Mouse (Mus musculus) brain, adult 10 weeks (tissue): ENCODE measurements around the gene St3gal2. TPM values are rescaled to one million over a fixed set of nuclear protein-coding genes. Genes with fewer than 3 reads are reported as not detected.

Source experiments
- polyA plus RNA-seq: library from polyadenylated mRNA; stranded (reverse); fragments of 350-450 nt; fragmentation: Illumina TruSeq; extraction: RNeasy Lipid Tissue Mini Kit (QIAGEN cat#74804); gene quantifications from one replicate; pipeline ENCODE4 v1.2.3, GENCODE M21; 2015; ENCODE audit warnings: low read depth, low replicate concordance

The St3gal2 gene
- polyA plus RNA-seq: 55.0 TPM

GRCm38 (mm10) chr8:110919341-110920031 lies at the start of gene St3gal2:
TSS of gene St3gal2 (plus strand) at chr8:110919922.

GRCm38 (mm10) chr8:110901839-110902578 lies 17.7 kb upstream of the St3gal2 start, which contains the start of gene Fuk:
TSS of gene Fuk (minus strand) at chr8:110902488.

GRCm38 (mm10) chr8:110997547-110998531 lies 78.1 kb downstream of the St3gal2 start, which contains the start of gene Ddx19a:
TSS of gene Ddx19a (minus strand) at chr8:110997800.

Other genes starting within 250 kb of the St3gal2 start
- 105 TPM for gene Mtss1l, start 198.4 kb upstream of the St3gal2 start, polyA plus RNA-seq
- 92.1 TPM for gene Il34, start 114.0 kb upstream of the St3gal2 start, polyA plus RNA-seq
- 42.8 TPM for gene Cog4, start 73.3 kb upstream of the St3gal2 start, polyA plus RNA-seq
- gene Sf3b3, start 73.1 kb upstream of the St3gal2 start, polyA plus RNA-seq: 40.0 TPM
- 10.2 TPM for gene Fuk, start 17.4 kb upstream of the St3gal2 start, polyA plus RNA-seq
- gene Ddx19a, start 77.9 kb downstream of the St3gal2 start, polyA plus RNA-seq: 26.1 TPM
- 14.5 TPM for gene Ddx19b, start 111.8 kb downstream of the St3gal2 start, polyA plus RNA-seq
- 67.3 TPM for gene Aars, start 113.2 kb downstream of the St3gal2 start, polyA plus RNA-seq
- not detected for gene Exosc6, start 136.4 kb downstream of the St3gal2 start, polyA plus RNA-seq
- 4.3 TPM for gene Clec18a, start 172.5 kb downstream of the St3gal2 start, polyA plus RNA-seq
- gene Pdpr, start 174.7 kb downstream of the St3gal2 start, polyA plus RNA-seq: 16.4 TPM